Mouse (Mus musculus) lung, postnatal 36 days (tissue): Measurements from ENCODE around the gene Gm5678.
"Not testable (repeated sequence)": the region's sequence is repeated elsewhere in the genome, so short reads cannot be mapped to it uniquely, and the experiment has no call there.

ENCODE experiments used
- DNase-seq: peaks from one replicate; pipeline ENCODE4 v3.0.0; 2022; ENCODE audit warnings: mixed read lengths

The Gm5678 gene

DNA sequence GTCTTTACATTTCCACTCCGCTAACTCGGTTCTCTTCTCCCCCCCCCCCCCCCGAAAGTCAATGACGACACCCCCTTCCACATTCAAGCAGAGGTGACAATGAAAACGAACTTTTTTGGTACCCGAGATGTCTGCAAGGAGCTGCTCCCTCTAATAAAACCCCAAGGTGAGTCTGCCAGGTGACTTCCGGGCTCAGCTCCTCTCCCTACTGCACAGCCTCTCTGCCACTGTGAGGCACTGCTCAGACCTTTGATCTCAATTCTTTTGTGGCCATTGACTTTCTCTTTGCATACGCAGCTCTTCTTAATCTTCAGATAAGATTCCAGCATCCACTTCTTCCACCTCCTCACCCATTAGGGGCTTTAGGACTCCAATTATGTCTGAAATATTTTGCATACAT, 19.2 kb upstream of the Gm5678 start:
- no peak for DNase-seq

GRCm38 (mm10) chr16:93609796-93610195, 18.1 kb upstream of the Gm5678 start:
- no peak for DNase-seq

DNA sequence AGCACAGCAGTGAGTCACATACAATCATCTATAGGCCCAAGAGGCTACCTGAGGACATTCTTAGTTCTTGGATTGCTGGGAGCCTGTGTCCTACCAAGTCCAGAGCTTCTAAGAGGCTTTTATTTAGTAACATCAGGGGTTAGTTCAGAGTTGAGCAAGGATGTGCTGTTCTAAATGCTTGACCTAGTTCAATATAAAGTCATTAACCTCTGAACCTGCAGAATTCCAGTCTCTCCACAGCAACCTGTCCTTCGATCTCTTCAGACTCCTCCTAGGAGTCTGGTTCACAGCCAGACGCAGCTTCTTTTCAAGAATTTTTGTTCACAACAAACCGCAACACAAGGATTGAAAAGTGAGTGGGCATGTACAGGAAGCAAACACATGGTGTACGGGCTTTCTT, 16.9 kb upstream of the Gm5678 start:
- no peak for DNase-seq

- DNase-seq, result peak; percentile 84
Observed at GRCm38 (mm10) chr16:93615118-93615870, 12.6 kb upstream of the Gm5678 start.

GRCm38 (mm10) chr16:93623759-93624158, 4.1 kb upstream of the Gm5678 start:
- not testable (repeated sequence) for DNase-seq

- DNase-seq, result no peak
Observed at GRCm38 (mm10) chr16:93624671-93625070, 3.2 kb upstream of the Gm5678 start.

- DNase-seq, result peak; percentile 35
Observed at GRCm38 (mm10) chr16:93626745-93627144, 1.2 kb upstream of the Gm5678 start.

- DNase-seq, result peak; percentile 43
Observed at GRCm38 (mm10) chr16:93644006-93644405, 16.1 kb downstream of the Gm5678 start.

DNA sequence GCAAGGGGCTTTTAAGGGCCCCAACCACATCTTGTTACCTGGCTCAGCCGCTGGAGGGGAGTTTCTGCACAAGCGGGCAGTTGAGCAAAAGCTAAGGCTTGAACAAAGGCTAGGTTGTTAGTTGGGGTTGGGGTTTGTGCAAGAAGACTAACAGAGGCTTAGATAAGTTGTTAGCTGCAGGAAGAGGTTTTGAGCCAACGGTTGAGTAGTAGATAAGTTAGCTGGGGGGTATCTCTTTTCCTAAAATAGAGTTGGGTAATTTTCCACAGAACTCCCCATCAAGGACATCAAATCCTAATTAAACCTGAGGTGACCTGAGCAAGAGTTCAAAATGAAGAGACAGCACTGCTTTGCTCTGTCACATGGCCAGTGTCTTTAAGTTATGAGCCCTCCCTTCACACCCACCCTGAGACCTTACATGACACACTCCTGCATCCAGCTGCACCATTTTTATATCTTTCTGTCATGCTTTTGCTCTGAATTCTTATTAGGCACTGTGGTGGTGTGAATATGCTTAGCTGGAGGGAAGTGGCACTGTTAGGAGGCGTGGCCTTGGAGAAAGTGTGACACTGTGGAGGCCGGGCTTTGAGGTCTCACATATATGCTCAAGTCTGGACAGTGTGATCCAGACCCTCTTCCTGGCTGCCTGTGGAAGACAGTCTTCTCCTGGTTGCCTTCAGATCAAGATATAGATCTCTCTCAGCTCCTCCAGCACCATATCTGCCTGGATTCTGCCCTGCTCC, 20.7 kb downstream of the Gm5678 start:
- DNase-seq, result no peak

DNA sequence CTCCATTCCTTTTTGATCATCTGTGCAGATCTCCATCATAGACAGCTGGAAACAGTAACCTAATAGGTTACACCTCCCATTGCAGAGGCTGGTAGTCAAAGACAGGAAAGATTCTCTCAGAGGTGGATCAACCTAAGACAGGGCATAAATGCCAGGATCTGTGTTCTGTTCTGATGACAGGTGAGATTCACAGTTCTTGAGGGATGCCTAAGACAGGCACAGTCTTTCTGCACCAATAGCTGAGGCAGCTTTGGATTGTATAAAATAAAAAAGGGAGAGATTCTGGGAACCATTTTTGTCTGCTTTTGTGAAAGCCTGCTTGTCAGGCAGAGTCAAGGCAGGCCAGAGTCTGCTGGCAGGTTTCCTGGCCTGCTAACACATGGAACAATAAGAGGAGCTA, 40.1 kb downstream of the Gm5678 start:
- DNase-seq, result no peak

DNA sequence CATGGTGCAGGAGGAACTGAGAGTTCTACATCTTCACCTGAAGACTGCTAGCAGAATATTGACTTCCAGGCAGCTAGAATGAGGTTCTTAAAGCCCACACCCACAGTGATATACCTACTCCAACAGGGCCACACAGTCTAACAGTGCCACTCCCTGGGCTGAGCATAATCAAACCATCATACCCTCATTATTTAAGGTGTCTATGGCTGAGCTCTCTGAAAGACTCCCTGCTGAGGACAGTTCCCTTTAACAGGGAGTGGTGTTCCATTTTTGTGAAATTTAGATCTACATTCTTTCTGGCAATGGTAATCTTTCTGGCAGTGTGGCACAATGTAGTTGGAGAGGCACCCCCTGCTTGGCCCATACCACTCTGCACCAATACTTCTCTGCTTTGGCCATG, 41.6 kb downstream of the Gm5678 start:
- no peak for DNase-seq

DNA sequence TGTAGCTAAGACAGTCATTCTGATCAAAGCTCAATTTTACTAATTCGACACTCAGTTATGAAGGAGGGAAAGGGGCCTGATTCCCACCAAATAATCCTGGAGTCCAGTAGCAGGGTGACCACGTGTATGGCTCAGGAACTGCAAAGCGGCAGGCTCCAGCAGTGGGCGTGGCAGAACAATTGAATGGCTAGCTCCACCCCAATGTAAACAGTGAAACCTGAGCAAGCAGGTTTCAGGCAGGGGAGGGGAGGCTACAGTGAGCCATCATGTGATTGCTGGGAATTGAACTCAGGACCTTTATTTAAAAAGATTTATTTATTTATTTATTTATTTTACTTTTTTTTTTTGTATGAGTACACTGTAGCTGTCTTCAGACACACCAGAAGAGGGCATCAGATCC, 42.6 kb downstream of the Gm5678 start:
- DNase-seq, result peak; percentile 47

- DNase-seq, result no peak
Observed at GRCm38 (mm10) chr16:93671064-93671463, 43.2 kb downstream of the Gm5678 start.

- no peak for DNase-seq
Observed at GRCm38 (mm10) chr16:93676376-93676775, 48.5 kb downstream of the Gm5678 start.

DNA sequence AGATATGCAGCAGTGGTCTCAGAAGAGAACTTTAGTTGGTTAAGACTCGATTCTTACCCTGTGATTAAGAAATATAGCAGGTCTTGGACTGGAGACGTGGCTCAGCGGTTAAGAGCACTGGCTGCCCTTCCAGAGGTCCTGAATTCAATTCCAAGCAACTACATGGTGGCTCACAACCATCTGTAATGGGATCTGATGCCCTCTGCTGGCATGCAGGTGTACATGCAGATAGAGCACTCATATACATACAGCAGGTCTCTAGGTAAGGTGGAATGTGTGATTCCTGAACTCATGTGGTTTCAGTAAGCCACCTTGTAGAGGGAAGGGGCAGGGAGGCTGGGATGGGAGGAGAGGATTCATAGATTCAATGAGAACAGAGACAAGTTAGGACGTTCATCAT, 50.3 kb downstream of the Gm5678 start:
- DNase-seq, result no peak

DNA sequence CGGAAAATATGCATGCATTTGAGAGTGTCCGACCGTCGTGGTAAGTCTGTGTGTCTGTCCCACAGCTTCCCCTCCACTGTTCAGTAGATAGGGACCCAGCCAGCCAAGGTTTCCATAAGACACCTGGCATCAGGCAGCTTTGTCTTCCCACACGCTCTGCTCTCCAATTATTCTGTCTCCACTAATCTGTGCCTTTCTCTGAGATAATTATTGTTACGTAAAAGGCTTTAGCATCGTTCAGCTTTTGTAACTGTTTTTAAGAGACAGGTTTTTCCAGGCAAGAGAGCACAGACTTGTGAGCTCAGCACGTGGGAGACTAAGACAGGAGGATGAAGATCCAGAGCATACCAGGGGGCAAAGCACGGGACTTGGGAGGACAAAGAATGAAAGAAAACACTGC, 51.3 kb downstream of the Gm5678 start:
- no peak for DNase-seq
